Mouse (Mus musculus) myocyte (in vitro differentiated cells): Measurements from ENCODE around the gene Cnot1. TPM values are rescaled to one million over a fixed set of nuclear protein-coding genes. Genes with fewer than 3 reads are reported as not detected.
A peak's percentile ranks its signal among the peaks of the same experiment; 100 is the strongest.
"Not testable (repeated sequence)": the region's sequence is repeated elsewhere in the genome, so short reads cannot be mapped to it uniquely, and the experiment has no call there.

ENCODE experiments used
- H3K27me3 ChIP-seq: one replicate; pipeline ENCODE4 v1.6.1; 2011; ENCODE audit not compliant: control insufficient read depth, insufficient read depth, insufficient read length
- H3K36me3 ChIP-seq: one replicate; pipeline ENCODE4 v1.6.1; 2011; ENCODE audit not compliant: control insufficient read depth, insufficient read depth
- H3K4me2 ChIP-seq: one replicate; pipeline ENCODE4 v1.6.1; 2011; ENCODE audit warnings: low read depth, control low read depth
- H3K4me3 ChIP-seq: one replicate; pipeline ENCODE4 v1.5.1; 2011; ENCODE audit warnings: mild to moderate bottlenecking, control low read depth, moderate library complexity
- H3K79me2 ChIP-seq: one replicate; pipeline ENCODE4 v1.6.1; 2011; ENCODE audit not compliant: control insufficient read depth, insufficient read depth
- H3ac ChIP-seq: one replicate; pipeline ENCODE4 v1.6.1; 2011; ENCODE audit not compliant: control insufficient read depth, insufficient read length
- CEBPB ChIP-seq: IDR thresholded peaks from 2 replicates; pipeline ENCODE4 v1.6.1; 2011; ENCODE audit warnings: mild to moderate bottlenecking, moderate library complexity; ENCODE audit not compliant: poor library complexity, insufficient read depth, severe bottlenecking
- E2F4 ChIP-seq: IDR thresholded peaks from one replicate; pipeline ENCODE4 v1.6.1; 2011; ENCODE audit warnings: mild to moderate bottlenecking, control low read depth, moderate library complexity; ENCODE audit not compliant: insufficient read depth
- MAX ChIP-seq: IDR thresholded peaks from one replicate; pipeline ENCODE4 v1.6.1; 2011; ENCODE audit warnings: low read depth, mild to moderate bottlenecking, control low read depth
- MYOD1 ChIP-seq, 3 experiments: IDR thresholded peaks; one replicate each; pipeline ENCODE4 v1.6.1; 2011; ENCODE audit warnings: control low read depth in 2 of 3, low read depth in 2 of 3, mild to moderate bottlenecking in 2 of 3, moderate library complexity in 1 of 3; ENCODE audit not compliant: insufficient read length in 2 of 3, control insufficient read depth in 1 of 3
- MYOG ChIP-seq, 3 experiments: IDR thresholded peaks; one replicate each; pipeline ENCODE4 v1.6.1; 2011; ENCODE audit warnings: control low read depth in 2 of 3, low read depth in 2 of 3, mild to moderate bottlenecking in 2 of 3; ENCODE audit not compliant: insufficient read length in 2 of 3, control insufficient read depth in 1 of 3, insufficient read depth in 1 of 3
- POLR2A ChIP-seq: IDR thresholded peaks from one replicate; pipeline ENCODE4 v1.6.1; 2011; ENCODE audit warnings: low read depth, mild to moderate bottlenecking, control low read depth, moderate library complexity; ENCODE audit not compliant: insufficient read length
- POLR2AphosphoS2 ChIP-seq: IDR thresholded peaks from one replicate; pipeline ENCODE4 v1.6.1; 2011; ENCODE audit warnings: low read depth, control low read depth; ENCODE audit not compliant: insufficient read length
- REST ChIP-seq: IDR thresholded peaks from one replicate; pipeline ENCODE4 v1.6.1; 2011; ENCODE audit warnings: mild to moderate bottlenecking, control low read depth, moderate library complexity; ENCODE audit not compliant: insufficient read depth, insufficient read length
- SRF ChIP-seq: IDR thresholded peaks from one replicate; pipeline ENCODE4 v1.6.1; 2011; ENCODE audit warnings: low read depth; ENCODE audit not compliant: control insufficient read depth, insufficient read length
- TCF12 ChIP-seq: IDR thresholded peaks from one replicate; pipeline ENCODE4 v1.6.1; 2011; ENCODE audit warnings: mild to moderate bottlenecking, control low read depth; ENCODE audit not compliant: poor library complexity, insufficient read depth, severe bottlenecking
- TCF3 ChIP-seq: IDR thresholded peaks from one replicate; pipeline ENCODE4 v1.6.1; 2011; ENCODE audit warnings: low read depth, control low read depth; ENCODE audit not compliant: insufficient read length
- USF1 ChIP-seq: IDR thresholded peaks from one replicate; pipeline ENCODE4 v1.6.1; 2011; ENCODE audit warnings: low read depth, mild to moderate bottlenecking, control low read depth, moderate library complexity
- polyA plus RNA-seq: library from polyadenylated mRNA; unstranded; fragments of >200 nt; fragmentation: generic; extraction: Trizol; gene quantifications from one replicate; pipeline ENCODE4 v1.2.1, GENCODE M21; 2012; ENCODE audit warnings: missing spikeins

The Cnot1 gene
- polyA plus RNA-seq, 1 experiment = 32.7 TPM

- H3K27me3 ChIP-seq = no peaks in the 10 kb centered on the region
- no peak overlapping the region for H3K4me2 ChIP-seq
- H3K79me2 ChIP-seq = peaks cover 100% of the 10 kb centered on the region
- no peak overlapping the region for H3K4me3 ChIP-seq
- peaks cover 8% of the 10 kb centered on the region for H3K36me3 ChIP-seq
- TF ChIP-seq MYOD1 (IDR thresholded peaks at IDR 0.05; ENCODE audit: control insufficient read depth in 1 of 3, insufficient read length in 2 of 3, low read depth in 2 of 3) (peak in 2 of 3 experiments; percentile 90 to 92), POLR2A (no peak), TCF3 (no peak), REST (no peak), E2F4 (no peak), MYOG (IDR thresholded peaks at IDR 0.05; ENCODE audit: control insufficient read depth in 1 of 3, insufficient read depth in 1 of 3, insufficient read length in 2 of 3, low read depth in 2 of 3) (peak in 1 of 3 experiments; percentile 61)
- no peak overlapping the region for H3ac ChIP-seq
Observed at GRCm38 (mm10) chr8:95800353-95800752, 6.9 kb downstream of the Cnot1 start.

GRCm38 (mm10) chr8:95799891-95800290 lies 7.4 kb downstream of the Cnot1 start:
- Histone ChIP-seq H3K27me3 (no peaks in the 10 kb centered on the region), H3ac (no peak overlapping the region), H3K79me2 (peaks cover 98% of the 10 kb centered on the region), H3K36me3 (peaks cover 7% of the 10 kb centered on the region), H3K4me2 (no peak overlapping the region), H3K4me3 (no peak overlapping the region)
- no peak for TF ChIP-seq USF1
- no peak for TF ChIP-seq POLR2AphosphoS2
- TF ChIP-seq SRF = no peak

- Histone ChIP-seq H3K79me2 (peaks cover 97% of the 10 kb centered on the region), H3K36me3 (peaks cover 3% of the 10 kb centered on the region), H3K27me3 (no peaks in the 10 kb centered on the region)
Observed at GRCm38 (mm10) chr8:95799117-95799516, 8.1 kb downstream of the Cnot1 start.

GRCm38 (mm10) chr8:95795333-95796061 lies 11.8 kb downstream of the Cnot1 start:
- H3K27me3 ChIP-seq, H3K36me3 ChIP-seq, H3K4me3 ChIP-seq, H3ac ChIP-seq, H3K4me2 ChIP-seq: not testable (repeated sequence)
- peaks cover 96% of the 10 kb centered on the region for H3K79me2 ChIP-seq

More at GRCm38 (mm10) chr8:95799117-95799516, 8.1 kb downstream of the Cnot1 start:
- Histone ChIP-seq H3K4me3 (no peak overlapping the region), H3K4me2 (no peak overlapping the region), H3ac (no peak overlapping the region)
- TF ChIP-seq CEBPB (no peak), MYOG (IDR thresholded peaks at IDR 0.05; ENCODE audit: control insufficient read depth in 1 of 3, insufficient read depth in 1 of 3, insufficient read length in 2 of 3, low read depth in 2 of 3) (no peak), TCF3 (no peak), REST (no peak), SRF (no peak), MYOD1 (IDR thresholded peaks at IDR 0.05; ENCODE audit: control insufficient read depth in 1 of 3, insufficient read length in 2 of 3, low read depth in 2 of 3) (no peak), MAX (no peak), USF1 (no peak), POLR2A (no peak), E2F4 (no peak), POLR2AphosphoS2 (no peak), TCF12 (no peak)

- no peak for TF ChIP-seq SRF
- no peak for TF ChIP-seq MYOG (IDR thresholded peaks at IDR 0.05; ENCODE audit: control insufficient read depth in 1 of 3, insufficient read depth in 1 of 3, insufficient read length in 2 of 3, low read depth in 2 of 3)
- no peak for TF ChIP-seq E2F4
- TF ChIP-seq POLR2A = no peak
- no peak overlapping the region for H3K4me2 ChIP-seq
- H3K36me3 ChIP-seq = peaks cover 48% of the 10 kb centered on the region
Observed at GRCm38 (mm10) chr8:95785591-95785990, 21.7 kb downstream of the Cnot1 start.

GRCm38 (mm10) chr8:95782628-95783027 lies 24.6 kb downstream of the Cnot1 start:
- no peak overlapping the region for H3K4me2 ChIP-seq
- no peaks in the 10 kb centered on the region for H3K27me3 ChIP-seq
- peaks cover 47% of the 10 kb centered on the region for H3K36me3 ChIP-seq
- TF ChIP-seq TCF12 (no peak), SRF (no peak), CEBPB (no peak), MYOG (IDR thresholded peaks at IDR 0.05; ENCODE audit: control insufficient read depth in 1 of 3, insufficient read depth in 1 of 3, insufficient read length in 2 of 3, low read depth in 2 of 3) (no peak), MYOD1 (IDR thresholded peaks at IDR 0.05; ENCODE audit: control insufficient read depth in 1 of 3, insufficient read length in 2 of 3, low read depth in 2 of 3) (no peak), POLR2A (no peak), USF1 (no peak), POLR2AphosphoS2 (no peak), MAX (no peak), E2F4 (no peak), TCF3 (no peak), REST (no peak)
- no peak overlapping the region for H3K4me3 ChIP-seq
- peaks cover 79% of the 10 kb centered on the region for H3K79me2 ChIP-seq
- H3ac ChIP-seq = no peak overlapping the region

More at GRCm38 (mm10) chr8:95785591-95785990, 21.7 kb downstream of the Cnot1 start:
- Histone ChIP-seq H3K27me3 (no peaks in the 10 kb centered on the region), H3ac (no peak overlapping the region), H3K79me2 (peaks cover 68% of the 10 kb centered on the region), H3K4me3 (no peak overlapping the region)
